Mouse (Mus musculus) neural tube, embryonic 15.5 days (tissue): Measurements from ENCODE around the gene Pgbd5. TPM values are rescaled to one million over a fixed set of nuclear protein-coding genes. Genes with fewer than 3 reads are reported as not detected.
A peak's percentile ranks its signal among the peaks of the same experiment; 100 is the strongest.

Source experiments
- ATAC-seq: fragments of 200-750 bp; cut with Nextera tagmentation; 2 replicates; pipeline ENCODE4 v1.8.0; 2017; ENCODE audit warnings: mild to moderate bottlenecking, moderate TSS enrichment, moderate library complexity; ENCODE audit not compliant: low FRiP score
- H3K27ac ChIP-seq: fragments of 300-500 bp; sonication (generic); replicated peaks from 2 replicates; pipeline ENCODE4 v1.5.1; 2015; ENCODE audit warnings: mild to moderate bottlenecking, inconsistent platforms
- H3K27me3 ChIP-seq: fragments of 300-500 bp; sonication (generic); replicated peaks from 2 replicates; pipeline ENCODE4 v1.6.1; 2015; ENCODE audit warnings: inconsistent platforms
- H3K36me3 ChIP-seq: fragments of 300-500 bp; sonication (generic); 2 replicates; pipeline ENCODE4 v1.6.1; 2015; ENCODE audit warnings: inconsistent platforms
- H3K4me1 ChIP-seq: fragments of 300-500 bp; sonication (generic); 2 replicates; pipeline ENCODE4 v1.6.1; 2015; ENCODE audit warnings: inconsistent platforms
- H3K4me2 ChIP-seq: fragments of 300-500 bp; sonication (generic); 2 replicates; pipeline ENCODE4 v1.6.1; 2015; ENCODE audit warnings: inconsistent platforms, mild to moderate bottlenecking, moderate library complexity
- H3K4me3 ChIP-seq: fragments of 300-500 bp; sonication (generic); replicated peaks from 2 replicates; pipeline ENCODE4 v1.5.1; 2015; ENCODE audit warnings: mild to moderate bottlenecking, inconsistent platforms
- H3K9ac ChIP-seq: fragments of 300-500 bp; sonication (generic); replicated peaks from 2 replicates; pipeline ENCODE4 v1.6.1; 2015; ENCODE audit warnings: mild to moderate bottlenecking, inconsistent platforms
- H3K9me3 ChIP-seq: fragments of 300-500 bp; sonication (generic); replicated peaks from 2 replicates; pipeline ENCODE4 v1.6.1; 2016; ENCODE audit warnings: inconsistent platforms
- WGBS: fragments of 180-500 bp; shearing (Covaris S2); methylation state at CpG from one replicate; pipeline ENCODE4 v1.1.7; 2015; ENCODE audit warnings: mixed read lengths; 5-methylcytosine and 5-hydroxymethylcytosine counted together
- polyA plus RNA-seq: library from polyadenylated mRNA; unstranded; fragments of >200 nt; fragmentation: Nextera tagmentation; extraction: Ambion mirVana; gene quantifications from 2 replicates; pipeline ENCODE4 v1.2.1, GENCODE M21; 2015

Gene Pgbd5
- 12.0 and 17.0 TPM in 2 replicates for polyA plus RNA-seq

- no peak within 1 kb of the TSS for H3K4me2 ChIP-seq
- H3K4me3 ChIP-seq: no peak within 1 kb of the TSS
- no peaks in the 10 kb centered on the region for H3K9me3 ChIP-seq
- ATAC-seq: no peak
- no peak within 1 kb of the TSS for H3K9ac ChIP-seq
- no peaks in the 10 kb centered on the region for H3K36me3 ChIP-seq
- peaks cover 14% of the 10 kb centered on the region; the same call in 1 of the 2 replicates for H3K4me1 ChIP-seq
- no peak within 1 kb of the TSS for H3K27ac ChIP-seq
- 68% methylated on average over 6 of the region's 6 CpGs for WGBS
- H3K27me3 ChIP-seq: no peaks in the 10 kb centered on the region
These were observed at the start of gene Pgbd5 for GRCm38 (mm10) chr8:124439558-124439957. Gene Pgbd5 (minus strand): TSS chr8:124439658.

DNA sequence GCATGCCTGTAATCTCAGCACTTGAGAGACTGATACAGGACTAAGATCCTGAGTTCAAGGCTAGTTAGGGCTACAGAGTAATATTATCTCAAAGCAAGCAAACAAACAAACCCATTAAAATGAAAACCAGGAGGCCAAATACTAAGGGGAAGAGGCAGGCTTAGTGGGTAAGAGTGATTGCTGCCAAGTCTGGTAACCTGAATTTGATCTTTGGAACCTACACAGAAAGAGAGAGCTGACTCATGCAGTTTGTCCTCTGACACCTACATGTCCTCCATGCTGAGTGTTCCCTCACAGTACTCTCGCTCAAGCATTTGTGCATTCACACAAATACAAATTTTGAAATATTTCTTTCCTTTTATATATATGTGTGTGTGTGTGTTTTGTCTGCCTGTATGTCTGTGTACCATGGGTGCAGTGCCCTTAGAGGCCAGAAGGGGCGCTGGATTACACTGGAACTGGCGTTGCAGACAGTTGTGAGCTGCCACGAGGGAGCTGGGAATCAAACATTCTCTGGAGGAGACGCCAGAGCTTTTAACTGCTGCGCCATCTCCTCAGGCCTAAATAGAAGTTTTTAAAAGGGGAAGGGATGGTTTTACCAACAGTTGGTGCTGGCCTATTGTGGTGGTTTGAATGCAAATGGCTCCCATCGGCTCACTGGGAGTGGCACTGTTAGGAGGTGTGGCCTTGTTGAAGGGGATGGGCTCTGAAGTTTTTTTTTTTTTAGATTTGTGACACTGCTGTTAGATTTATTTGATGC, 44.1 kb upstream of the Pgbd5 start:
- Histone ChIP-seq H3K4me3 (no peak overlapping the region), H3K9ac (no peak overlapping the region), H3K4me1 (peaks cover 4% of the 10 kb centered on the region; the same call in 1 of the 2 replicates), H3K27ac (no peak overlapping the region), H3K27me3 (no peaks in the 10 kb centered on the region), H3K36me3 (no peaks in the 10 kb centered on the region), H3K4me2 (no peak overlapping the region), H3K9me3 (no peaks in the 10 kb centered on the region)
- ATAC-seq: no peak
- 71% methylated on average over 7 of the region's 7 CpGs for WGBS

GRCm38 (mm10) chr8:124482790-124483189, 43.3 kb upstream of the Pgbd5 start:
- no peaks in the 10 kb centered on the region for H3K36me3 ChIP-seq
- no peaks in the 10 kb centered on the region for H3K9me3 ChIP-seq
- H3K9ac ChIP-seq: no peak overlapping the region
- 90% methylated on average over 2 of the region's 2 CpGs for WGBS
- no peaks in the 10 kb centered on the region for H3K27me3 ChIP-seq
- H3K4me3 ChIP-seq: no peak overlapping the region
- no peak overlapping the region for H3K4me2 ChIP-seq
- H3K4me1 ChIP-seq: peaks cover 4% of the 10 kb centered on the region; the same call in 1 of the 2 replicates
- ATAC-seq: no peak
- no peak overlapping the region for H3K27ac ChIP-seq

- Histone ChIP-seq H3K27ac (no peak overlapping the region), H3K4me3 (no peak overlapping the region), H3K27me3 (no peaks in the 10 kb centered on the region), H3K4me1 (no peaks in the 10 kb centered on the region), H3K9me3 (no peaks in the 10 kb centered on the region), H3K9ac (no peak overlapping the region), H3K4me2 (no peak overlapping the region), H3K36me3 (no peaks in the 10 kb centered on the region)
- no peak for ATAC-seq
- WGBS: 88% methylated on average over 8 of the region's 8 CpGs
These were observed 40.9 kb upstream of the Pgbd5 start for GRCm38 (mm10) chr8:124480321-124480720.

DNA sequence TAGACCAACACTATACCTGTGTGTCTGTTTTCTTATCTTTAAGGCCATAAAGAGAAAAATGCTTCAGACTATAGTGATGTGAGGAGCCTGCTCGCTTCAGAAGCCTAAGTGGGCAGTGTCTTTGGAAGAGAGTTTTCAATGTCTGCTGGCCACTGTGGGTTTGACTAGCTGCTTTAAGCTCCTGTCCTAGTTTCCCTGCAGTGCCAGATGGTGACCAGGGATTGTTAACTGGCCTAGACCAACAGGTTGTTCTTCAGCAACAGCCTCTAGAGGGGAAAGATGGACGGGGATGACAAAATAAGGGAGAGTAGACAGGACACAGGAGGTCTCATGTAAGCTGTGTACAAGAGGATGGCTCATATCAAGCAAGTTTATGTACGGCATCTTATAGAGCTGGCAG, 39.8 kb upstream of the Pgbd5 start:
- Histone ChIP-seq H3K9me3 (no peaks in the 10 kb centered on the region), H3K27ac (no peak overlapping the region), H3K9ac (no peak overlapping the region), H3K4me2 (no peak overlapping the region), H3K27me3 (no peaks in the 10 kb centered on the region), H3K36me3 (no peaks in the 10 kb centered on the region), H3K4me1 (no peaks in the 10 kb centered on the region), H3K4me3 (no peak overlapping the region)
- no peak for ATAC-seq
- WGBS: 84% methylated on average over 3 of the region's 3 CpGs

DNA sequence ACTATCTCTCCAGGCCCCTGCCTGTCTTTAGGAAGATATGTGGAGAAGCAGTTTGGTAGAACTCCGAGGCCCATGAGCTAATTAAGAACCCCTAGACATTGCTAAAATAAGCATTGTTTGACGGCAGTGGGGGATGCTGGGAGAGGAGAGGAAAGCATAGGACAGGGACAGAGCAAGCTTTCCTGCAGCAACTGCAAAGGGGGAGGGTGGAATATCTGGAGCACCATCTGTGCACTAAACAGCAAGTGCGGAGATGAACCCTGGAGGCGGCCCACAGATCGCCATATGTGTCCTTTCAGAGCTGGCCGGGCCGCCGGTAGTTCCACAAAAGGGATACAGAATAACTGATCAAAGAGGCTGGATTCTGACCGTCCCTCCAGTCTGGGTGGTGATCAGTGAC, 37.2 kb upstream of the Pgbd5 start:
- Histone ChIP-seq H3K4me1 (no peaks in the 10 kb centered on the region), H3K9ac (no peak overlapping the region), H3K27me3 (no peaks in the 10 kb centered on the region), H3K4me2 (no peak overlapping the region), H3K27ac (no peak overlapping the region), H3K36me3 (no peaks in the 10 kb centered on the region), H3K9me3 (no peaks in the 10 kb centered on the region), H3K4me3 (no peak overlapping the region)
- WGBS: 23% methylated on average over 9 of the region's 9 CpGs
- ATAC-seq: no peak

DNA sequence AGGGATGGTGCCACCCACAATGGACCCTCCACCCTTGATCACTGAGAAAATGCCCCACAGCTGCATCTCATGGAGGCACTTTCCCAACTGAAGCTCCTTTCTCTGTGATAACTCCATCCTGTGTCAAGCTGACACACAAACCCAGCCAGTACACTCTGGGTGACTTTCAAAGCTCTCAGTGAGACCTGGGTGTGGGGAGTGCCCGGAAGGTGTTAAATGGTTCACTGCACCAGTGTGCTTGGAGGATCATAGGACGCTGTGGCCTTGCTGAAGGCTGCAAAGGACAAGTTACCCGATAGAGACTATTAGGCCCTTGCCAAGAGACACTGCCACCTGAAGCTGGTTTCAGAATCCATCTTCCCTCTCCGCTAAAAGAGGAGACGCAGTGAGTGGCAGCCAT, 36.2 kb upstream of the Pgbd5 start:
- no peak for ATAC-seq
- H3K9ac ChIP-seq: no peak overlapping the region
- H3K9me3 ChIP-seq: no peaks in the 10 kb centered on the region
- H3K36me3 ChIP-seq: no peaks in the 10 kb centered on the region
- H3K27me3 ChIP-seq: no peaks in the 10 kb centered on the region
- no peak overlapping the region for H3K4me2 ChIP-seq
- H3K4me1 ChIP-seq: no peaks in the 10 kb centered on the region
- no peak overlapping the region for H3K27ac ChIP-seq
- WGBS: 89% methylated on average over 5 of the region's 5 CpGs
- no peak overlapping the region for H3K4me3 ChIP-seq

DNA sequence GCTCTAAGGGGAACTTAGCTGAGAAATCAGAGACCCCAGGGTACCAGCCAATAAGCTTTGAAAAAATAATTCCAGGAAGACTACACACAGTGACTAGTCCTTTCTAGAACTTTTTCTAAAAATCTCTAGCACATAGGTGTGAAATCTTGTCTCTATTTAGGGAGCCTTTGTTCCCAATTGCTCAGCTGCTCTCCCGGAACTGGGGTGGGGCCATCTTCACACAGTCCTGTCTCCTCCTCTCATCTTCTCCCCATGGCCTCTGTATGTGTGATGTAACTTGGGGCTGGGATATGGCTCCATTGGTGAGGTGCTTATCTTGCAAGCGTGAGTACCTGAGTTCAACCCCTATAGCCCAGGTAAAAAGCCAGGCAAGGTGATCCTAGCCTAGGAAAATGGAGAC, 25.2 kb upstream of the Pgbd5 start:
- Histone ChIP-seq H3K27ac (no peak overlapping the region), H3K4me3 (no peak overlapping the region), H3K4me2 (no peak overlapping the region), H3K36me3 (no peaks in the 10 kb centered on the region), H3K27me3 (no peaks in the 10 kb centered on the region), H3K9ac (no peak overlapping the region), H3K9me3 (no peaks in the 10 kb centered on the region), H3K4me1 (peaks cover 30% of the 10 kb centered on the region)
- WGBS: 82% methylated on average over 2 of the region's 2 CpGs
- no peak for ATAC-seq

DNA sequence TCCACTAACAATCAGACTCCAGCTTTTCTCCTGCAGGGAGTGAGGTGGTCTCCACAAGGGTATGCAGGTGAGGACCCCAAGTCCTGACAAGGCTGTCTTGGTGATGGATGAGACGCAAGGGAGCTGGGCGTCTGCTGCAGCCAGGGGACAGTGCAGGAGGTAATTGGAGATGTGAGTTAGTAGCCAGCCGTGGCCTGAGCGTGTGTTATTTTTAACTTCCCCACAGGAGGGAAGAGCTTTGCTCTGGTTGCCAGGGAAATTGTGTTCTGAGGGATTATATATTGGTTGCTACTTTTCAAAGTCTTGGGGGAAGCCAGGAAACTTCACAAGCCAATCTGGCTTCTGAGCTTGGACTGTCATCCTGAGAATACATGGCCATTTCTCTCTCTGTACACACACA, 23.7 kb upstream of the Pgbd5 start:
- no peak for ATAC-seq
- no peak overlapping the region for H3K4me2 ChIP-seq
- 34% methylated on average over 4 of the region's 4 CpGs for WGBS
- H3K4me1 ChIP-seq: peaks cover 29% of the 10 kb centered on the region
- no peaks in the 10 kb centered on the region for H3K9me3 ChIP-seq
- H3K4me3 ChIP-seq: no peak overlapping the region
- 0 out of 2 replicates have a peak, but pooled peaks cover 2% of the 10 kb centered on the region for H3K27me3 ChIP-seq
- no peaks in the 10 kb centered on the region for H3K36me3 ChIP-seq
- no peak overlapping the region for H3K27ac ChIP-seq
- H3K9ac ChIP-seq: no peak overlapping the region

DNA sequence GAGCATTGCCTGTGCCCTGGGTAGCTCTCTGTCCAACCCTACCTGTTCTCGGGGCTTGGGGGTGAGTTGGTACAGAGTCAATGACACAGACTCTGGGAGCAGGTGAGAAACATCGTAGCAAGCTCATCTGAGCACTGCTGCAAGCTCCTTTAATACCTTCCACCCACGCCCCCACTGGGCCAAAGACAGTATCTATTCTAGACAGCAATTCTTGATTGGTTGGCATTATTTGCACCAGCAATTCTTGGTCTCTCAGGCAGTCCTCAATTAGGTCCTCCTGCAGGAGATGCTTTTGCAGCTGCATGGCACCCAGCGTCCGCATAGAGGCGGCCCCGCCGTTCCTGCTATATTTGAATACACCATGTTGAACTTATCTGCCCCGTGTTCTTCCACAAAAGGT, 22.7 kb upstream of the Pgbd5 start:
- no peak overlapping the region for H3K4me2 ChIP-seq
- 81% methylated on average over 9 of the region's 9 CpGs for WGBS
- no peak for ATAC-seq
- H3K4me1 ChIP-seq: peaks cover 22% of the 10 kb centered on the region
- H3K9ac ChIP-seq: no peak overlapping the region
- H3K9me3 ChIP-seq: no peaks in the 10 kb centered on the region
- H3K4me3 ChIP-seq: no peak overlapping the region
- no peak overlapping the region for H3K27ac ChIP-seq
- H3K27me3 ChIP-seq: 0 out of 2 replicates have a peak, but pooled peaks cover 2% of the 10 kb centered on the region
- no peaks in the 10 kb centered on the region for H3K36me3 ChIP-seq

- no peak overlapping the region for H3K4me3 ChIP-seq
- H3K27me3 ChIP-seq: 0 out of 2 replicates have a peak, but pooled peaks cover 2% of the 10 kb centered on the region
- no peak overlapping the region for H3K4me2 ChIP-seq
- peaks cover 20% of the 10 kb centered on the region for H3K4me1 ChIP-seq
- H3K27ac ChIP-seq: peak overlapping the region; percentile 34
- WGBS: 31% methylated on average over 10 of the region's 10 CpGs
- peak; percentile 38; the same call in 1 of the 2 replicates for ATAC-seq
- no peaks in the 10 kb centered on the region for H3K36me3 ChIP-seq
- no peaks in the 10 kb centered on the region for H3K9me3 ChIP-seq
- H3K9ac ChIP-seq: no peak overlapping the region
These were observed 21.6 kb upstream of the Pgbd5 start for GRCm38 (mm10) chr8:124461103-124461502.

GRCm38 (mm10) chr8:124460660-124461059, 21.2 kb upstream of the Pgbd5 start:
- Histone ChIP-seq H3K4me2 (no peak overlapping the region), H3K9me3 (no peaks in the 10 kb centered on the region), H3K4me3 (no peak overlapping the region), H3K27ac (peak overlapping the region; percentile 34), H3K36me3 (no peaks in the 10 kb centered on the region), H3K4me1 (peaks cover 20% of the 10 kb centered on the region), H3K9ac (no peak overlapping the region), H3K27me3 (0 out of 2 replicates have a peak, but pooled peaks cover 2% of the 10 kb centered on the region)
- WGBS: 54% methylated on average over 4 of the region's 4 CpGs
- no peak for ATAC-seq
